8 mouse cellular contexts compared by ENCODE assay signal in the genomic region with DNA sequence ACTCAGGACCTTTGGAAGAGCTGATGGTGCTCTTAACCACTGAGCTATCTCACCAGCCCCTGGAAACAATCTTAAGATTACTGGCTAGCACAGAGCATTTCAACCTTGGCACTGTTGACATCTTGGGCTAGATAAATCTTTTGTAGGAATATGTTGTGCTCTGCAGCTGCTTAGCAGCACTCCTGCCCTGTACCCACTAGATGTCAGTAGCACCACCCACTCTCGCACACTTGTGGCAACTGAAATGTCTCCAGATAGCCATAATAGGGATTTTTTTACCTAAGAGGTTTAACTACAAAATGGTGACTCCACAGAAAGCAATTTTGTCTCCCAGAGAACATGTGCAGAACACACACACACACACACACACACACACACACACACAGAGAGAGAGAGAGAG. TPM values are rescaled to one million over a fixed set of nuclear protein-coding genes. Genes with fewer than 3 reads are reported as not detected.
DNase-seq lines count a peak whose midpoint lies in the region; ATAC-seq and TF ChIP-seq lines count a peak whose summit lies in the region.

No protein-coding gene starts in this region.

- H3K4me1 ChIP-seq in forebrain, embryonic 14.5 days (ENCODE audit: control insufficient read depth, insufficient read depth, low read length), result no peaks in the 10 kb centered on the region
- H3K4me1 ChIP-seq in forebrain, embryonic 10.5 days, result no peaks in the 10 kb centered on the region
- H3K4me1 ChIP-seq in kidney, postnatal 0 days (replicated peaks; ENCODE audit: insufficient read depth, low read length), result no peaks in the 10 kb centered on the region

- H3K27ac ChIP-seq in forebrain, embryonic 14.5 days (ENCODE audit: low read depth, low read length), result no peak overlapping the region
- no peak overlapping the region for H3K27ac ChIP-seq in forebrain, embryonic 10.5 days
- H3K27ac ChIP-seq in kidney, postnatal 0 days, result no peak overlapping the region

- H3K27me3 ChIP-seq in forebrain, embryonic 14.5 days (replicated peaks; ENCODE audit: control insufficient read depth, insufficient read depth, low read length), result no peaks in the 10 kb centered on the region
- peaks cover 62% of the 10 kb centered on the region for H3K27me3 ChIP-seq in forebrain, embryonic 10.5 days (ENCODE audit: poor library complexity, severe bottlenecking)
- no peaks in the 10 kb centered on the region for H3K27me3 ChIP-seq in kidney, postnatal 0 days (ENCODE audit: insufficient read depth, low read length)

- no peaks in the 10 kb centered on the region for H3K36me3 ChIP-seq in forebrain, embryonic 14.5 days (ENCODE audit: control insufficient read depth, insufficient read depth, low read length)
- no peaks in the 10 kb centered on the region for H3K36me3 ChIP-seq in forebrain, embryonic 10.5 days (replicated peaks)
- no peaks in the 10 kb centered on the region for H3K36me3 ChIP-seq in kidney, postnatal 0 days (ENCODE audit: insufficient read depth, low read length)

- peak; percentile 52 for DNase-seq in forebrain, embryonic 14.5 days (ENCODE audit: low spot score)
- no peak for DNase-seq in forebrain, embryonic 10.5 days (ENCODE audit: extremely low spot score, low spot score)
- DNase-seq in right cerebral cortex, postnatal 10 days (ENCODE audit: low spot score in 2 of 2), result peak; percentile 31 to 40
- DNase-seq in right cerebral cortex, postnatal 25 days, result no peak
- peak; percentile 8 for DNase-seq in embryo, embryonic 11.5 days (ENCODE audit: low read depth, low spot score)
- DNase-seq in kidney, postnatal 0 days (ENCODE audit: low spot score), result peak; percentile 52
- peak; percentile 30 for DNase-seq in lung, postnatal 36 days
- no peak for DNase-seq in thymus, postnatal 14 days

- peak; percentile 71 for TF ChIP-seq CTCF in kidney, postnatal 0 days (IDR thresholded peaks at IDR 0.05; ENCODE audit: low read depth)

- no peak for ATAC-seq in forebrain, embryonic 14.5 days
- no peak; the same call in 1 of the 2 replicates for ATAC-seq in kidney, postnatal 0 days (replicated peaks; ENCODE audit: low FRiP score, low read depth)

- H3K9ac ChIP-seq in forebrain, embryonic 14.5 days (ENCODE audit: low read length), result no peak overlapping the region
- H3K9ac ChIP-seq in kidney, postnatal 0 days (ENCODE audit: low read depth, low read length), result no peak overlapping the region

- H3K9me3 ChIP-seq in forebrain, embryonic 14.5 days (replicated peaks; ENCODE audit: control insufficient read depth, low read length), result no peaks in the 10 kb centered on the region
- no peaks in the 10 kb centered on the region for H3K9me3 ChIP-seq in forebrain, embryonic 10.5 days
- H3K9me3 ChIP-seq in kidney, postnatal 0 days (replicated peaks; ENCODE audit: low read length), result no peaks in the 10 kb centered on the region

- no peak overlapping the region for H3K4me3 ChIP-seq in forebrain, embryonic 14.5 days (ENCODE audit: low read depth, low read length)
- no peak overlapping the region for H3K4me3 ChIP-seq in forebrain, embryonic 10.5 days
- H3K4me3 ChIP-seq in kidney, postnatal 0 days (replicated peaks; ENCODE audit: low read depth, low read length), result no peak overlapping the region

- no peak overlapping the region for H3K4me2 ChIP-seq in forebrain, embryonic 14.5 days (ENCODE audit: low read length)
- H3K4me2 ChIP-seq in kidney, postnatal 0 days (ENCODE audit: low read length), result no peak overlapping the region

- 42% methylated on average over 1 of the region's 1 CpGs for WGBS in forebrain, embryonic 14.5 days
- 35% methylated on average over 1 of the region's 1 CpGs for WGBS in forebrain, embryonic 10.5 days
- WGBS in kidney, postnatal 0 days, result 33% methylated on average over 1 of the region's 1 CpGs

RNA-seq across cellular contexts. Expression of a gene that starts 11.7 kb away (rescaled TPM):
- polyA plus RNA-seq in forebrain, embryonic 14.5 days (2014; fragmentation: Nextera tagmentation; extraction: Ambion mirVana), result not detected in 2 replicates
- not detected in 2 replicates for polyA plus RNA-seq in forebrain, embryonic 10.5 days (2016; fragmentation: Nextera tagmentation; extraction: Ambion mirVana)
- 0.13 and 0.20 TPM in 2 replicates for polyA plus RNA-seq in kidney, postnatal 0 days (2015; fragmentation: Nextera tagmentation; extraction: Ambion mirVana)

Comparison
In these comparisons a context has a peak if more than half of its experiments do, and no peak if none do; other contexts are left out.
1. DNase-seq: peak in forebrain, embryonic 14.5 days (single experiment), right cerebral cortex, postnatal 10 days (2 of 2), embryo, embryonic 11.5 days (single experiment), kidney, postnatal 0 days (single experiment) and lung, postnatal 36 days (single experiment); none in forebrain, embryonic 10.5 days (single experiment), right cerebral cortex, postnatal 25 days (single experiment) and thymus, postnatal 14 days (single experiment).